Mouse (Mus musculus) thymus, postnatal 36 days (tissue): ENCODE measurements at regions not wholly inside any gene's neighbourhood (a gene's known extent, or its start where the extent isn't known, plus 50 kb on each side); places are given as distances from the start of the nearest gene placed in this dataset.
A peak's percentile ranks its signal among the peaks of the same experiment; 100 is the strongest.

Experiments used
- DNase-seq, 2 experiments: peaks; one replicate each; pipeline ENCODE4 v3.0.0; 2022; ENCODE audit warnings: mixed read lengths in 2 of 2

DNA sequence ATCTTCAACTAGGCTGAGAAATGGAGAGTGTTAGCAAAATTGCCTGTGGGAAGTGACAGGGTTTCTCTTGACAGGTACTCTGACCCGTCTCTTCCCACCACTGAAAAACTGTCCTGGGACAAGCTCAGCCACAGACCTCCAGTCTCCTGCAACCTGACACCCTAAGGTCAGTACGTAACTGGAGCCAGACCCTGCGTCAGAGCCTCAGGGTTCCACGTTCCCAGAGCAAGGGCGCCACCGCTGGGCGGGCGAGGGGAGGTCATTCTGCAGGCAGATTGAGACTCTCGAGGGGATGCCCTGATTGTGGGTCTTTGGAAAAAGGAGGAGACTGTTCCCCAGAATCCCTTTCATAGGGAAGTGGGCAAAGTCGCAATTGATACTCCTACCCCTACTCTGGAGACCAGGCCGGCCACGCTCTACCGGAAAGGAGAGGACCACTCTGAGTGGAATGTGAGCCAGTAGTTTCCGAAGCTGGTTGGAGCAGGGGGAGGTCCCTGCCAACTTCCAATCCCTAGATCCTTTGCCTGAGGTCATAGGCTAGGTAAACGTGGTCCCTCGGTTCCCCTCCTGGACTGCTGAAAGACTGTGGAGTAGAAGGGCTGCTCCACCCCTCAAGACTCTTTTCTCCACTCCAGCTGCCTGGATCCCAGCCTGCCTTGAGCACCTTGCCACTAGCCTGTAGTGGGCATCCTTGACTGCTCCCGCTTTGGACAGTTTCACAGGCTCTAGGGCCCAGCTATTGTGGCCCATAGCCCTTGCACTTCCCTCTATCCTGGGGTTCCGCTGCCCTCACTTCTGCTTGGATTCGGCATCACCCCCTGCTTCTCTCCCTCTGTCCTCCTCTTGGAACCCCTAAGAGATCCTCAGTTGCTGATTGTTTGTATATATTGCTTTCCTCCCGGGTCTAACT is 61.0 kb upstream of the Lpcat1 start:
- peak in 1 of 2 experiments; percentile 8 for DNase-seq

- DNase-seq = no peak
Observed at GRCm38 (mm10) chr13:73400921-73401320, 66.1 kb upstream of the Lpcat1 start.

GRCm38 (mm10) chr13:73397033-73397432 is 68.7 kb upstream of the Ndufs6 start:
- DNase-seq = no peak

DNA sequence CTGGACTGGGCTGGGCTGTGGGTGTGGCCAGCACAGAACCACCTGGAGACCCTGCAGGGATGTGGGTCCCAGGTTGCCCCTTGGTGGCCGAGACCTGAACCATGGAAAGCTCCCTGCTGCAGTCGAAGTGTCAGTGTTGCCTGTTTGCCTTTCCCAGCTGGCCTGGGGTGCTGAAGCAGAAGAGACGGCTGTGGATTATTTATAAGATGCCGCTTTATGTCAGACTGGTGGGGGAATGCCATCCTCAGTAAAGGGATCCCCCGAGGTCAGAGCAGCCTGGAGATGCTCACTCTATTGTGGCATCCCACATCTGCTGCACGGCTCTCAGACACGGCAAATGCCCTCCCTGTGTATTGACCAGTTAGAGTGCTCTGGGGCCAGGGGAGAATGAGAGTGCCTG is 67.5 kb upstream of the Ndufs6 start:
- no peak for DNase-seq

DNA sequence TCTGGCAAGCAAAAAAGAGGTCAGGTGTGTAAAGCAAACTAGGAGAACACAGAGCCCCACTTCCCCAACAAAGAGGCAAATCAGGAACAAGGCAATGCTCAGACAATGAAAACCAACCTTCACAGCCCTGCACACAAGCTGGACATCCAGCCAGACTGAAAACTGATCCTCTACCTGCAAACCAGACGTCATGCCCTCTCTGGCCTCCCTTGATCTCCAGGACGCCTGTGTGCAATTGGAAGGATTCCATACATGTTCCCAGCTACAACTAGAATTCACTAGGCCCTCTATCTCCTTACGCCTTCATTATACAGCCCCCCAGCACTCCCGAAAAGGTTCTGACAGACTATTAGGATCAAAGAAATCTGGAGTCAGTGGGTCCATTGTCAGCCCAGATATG is 60.7 kb upstream of the Ndufs6 start:
- DNase-seq = no peak

DNA sequence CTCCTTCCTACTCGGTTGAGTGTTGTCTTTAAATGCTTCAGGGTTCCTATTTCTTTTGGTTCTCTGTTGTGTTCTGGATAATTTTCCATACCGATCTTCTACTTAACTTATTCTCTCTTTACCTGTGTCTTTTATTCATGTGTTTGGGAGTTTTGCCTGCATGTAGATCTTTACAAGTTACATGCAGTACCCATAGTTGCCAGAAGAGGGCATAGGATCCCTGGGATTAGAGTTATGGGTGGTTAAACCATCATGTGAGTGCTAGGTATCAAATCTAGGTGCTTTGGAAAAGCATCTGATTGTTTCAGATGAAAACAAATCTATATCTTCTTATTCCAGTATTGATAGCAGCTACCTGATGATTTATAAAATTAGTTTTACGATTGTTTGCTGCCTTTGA is 55.2 kb upstream of the Ndufs6 start:
- peak in 1 of 2 experiments; percentile 6 for DNase-seq
